Mouse (Mus musculus): ENCODE measurements around the gene Anapc4. TPM values are rescaled to one million over a fixed set of nuclear protein-coding genes. Genes with fewer than 3 reads are reported as not detected.

Anapc4 gene
- total RNA-seq (2014; fragmentation: Nextera tagmentation) (71.3 and 92.1 TPM in 2 replicates), total RNA-seq (2017) (63.8 and 70.1 TPM in 2 replicates)

GRCm38 (mm10) chr5:52833761-52834274 lies at the start of gene Anapc4:
Gene Anapc4 (plus strand): TSS chr5:52834012.
- peak; percentile 98 for ATAC-seq (replicated peaks; ENCODE audit: poor library complexity, severe bottlenecking)

- ATAC-seq (replicated peaks; ENCODE audit: poor library complexity, severe bottlenecking) = peak; percentile 61
Observed at GRCm38 (mm10) chr5:52786556-52787322, 47.1 kb upstream of the Anapc4 start.

GRCm38 (mm10) chr5:52793230-52793629 lies 40.6 kb upstream of the Anapc4 start:
- ATAC-seq (replicated peaks; ENCODE audit: poor library complexity, severe bottlenecking) = peak; percentile 73

GRCm38 (mm10) chr5:52794109-52794508 lies 39.7 kb upstream of the Anapc4 start:
- peak; percentile 57 for ATAC-seq (replicated peaks; ENCODE audit: poor library complexity, severe bottlenecking)

GRCm38 (mm10) chr5:52799274-52799985 lies 34.4 kb upstream of the Anapc4 start:
- no peak for ATAC-seq (replicated peaks; ENCODE audit: poor library complexity, severe bottlenecking)

GRCm38 (mm10) chr5:52805801-52806200 lies 28.0 kb upstream of the Anapc4 start:
- peak; percentile 25; the same call in 1 of the 2 replicates for ATAC-seq (replicated peaks; ENCODE audit: poor library complexity, severe bottlenecking)

- no peak for ATAC-seq (replicated peaks; ENCODE audit: poor library complexity, severe bottlenecking)
Observed at GRCm38 (mm10) chr5:52806349-52806748, 27.5 kb upstream of the Anapc4 start.

- ATAC-seq (replicated peaks; ENCODE audit: poor library complexity, severe bottlenecking) = no peak
Observed at GRCm38 (mm10) chr5:52807030-52807429, 26.8 kb upstream of the Anapc4 start.

GRCm38 (mm10) chr5:52810446-52810845 lies 23.4 kb upstream of the Anapc4 start:
- ATAC-seq (replicated peaks; ENCODE audit: poor library complexity, severe bottlenecking) = no peak

- no peak for ATAC-seq (replicated peaks; ENCODE audit: poor library complexity, severe bottlenecking)
Observed at GRCm38 (mm10) chr5:52811056-52811455, 22.8 kb upstream of the Anapc4 start.

- no peak for ATAC-seq (replicated peaks; ENCODE audit: poor library complexity, severe bottlenecking)
Observed at GRCm38 (mm10) chr5:52812456-52812855, 21.4 kb upstream of the Anapc4 start.

- ATAC-seq (replicated peaks; ENCODE audit: poor library complexity, severe bottlenecking) = no peak
Observed at GRCm38 (mm10) chr5:52813312-52813711, 20.5 kb upstream of the Anapc4 start.

- ATAC-seq (replicated peaks; ENCODE audit: poor library complexity, severe bottlenecking) = no peak
Observed at GRCm38 (mm10) chr5:52818676-52819075, 15.1 kb upstream of the Anapc4 start.

GRCm38 (mm10) chr5:52821691-52822090 lies 12.1 kb upstream of the Anapc4 start:
- peak; percentile 67 for ATAC-seq (replicated peaks; ENCODE audit: poor library complexity, severe bottlenecking)

GRCm38 (mm10) chr5:52827923-52828322 lies 5.9 kb upstream of the Anapc4 start:
- ATAC-seq (replicated peaks; ENCODE audit: poor library complexity, severe bottlenecking) = no peak

- no peak for ATAC-seq (replicated peaks; ENCODE audit: poor library complexity, severe bottlenecking)
Observed at GRCm38 (mm10) chr5:52833005-52833404, 807 bp upstream of the Anapc4 start.

GRCm38 (mm10) chr5:52834386-52834785 lies 574 bp downstream of the Anapc4 start:
- ATAC-seq (replicated peaks; ENCODE audit: poor library complexity, severe bottlenecking) = no peak

- ATAC-seq (replicated peaks; ENCODE audit: poor library complexity, severe bottlenecking) = no peak
Observed at GRCm38 (mm10) chr5:52844319-52844718, 10.5 kb downstream of the Anapc4 start.

GRCm38 (mm10) chr5:52855727-52856126 lies 21.9 kb downstream of the Anapc4 start:
- ATAC-seq (replicated peaks; ENCODE audit: poor library complexity, severe bottlenecking) = no peak

- no peak for ATAC-seq (replicated peaks; ENCODE audit: poor library complexity, severe bottlenecking)
Observed at GRCm38 (mm10) chr5:52864446-52864845, 30.6 kb downstream of the Anapc4 start.

GRCm38 (mm10) chr5:52865825-52866224 lies 32.0 kb downstream of the Anapc4 start:
- peak; percentile 52 for ATAC-seq (replicated peaks; ENCODE audit: poor library complexity, severe bottlenecking)

All from granulocyte monocyte progenitor cell, adult 5-6 weeks (primary cell).